Mouse (Mus musculus): ENCODE results near the gene Dnajc13.

Dnajc13 gene

GRCm38 (mm10) chr9:104126833-104127232 is 135.9 kb downstream of the Dnajc13 start, which contains the start of gene Ackr4:
Gene Ackr4, minus strand, starts transcription at chr9:104126933.
- in situ Hi-C loops (cut with MboI; ENCODE audit: low sequenced_read_pairs): no loop called here

- in situ Hi-C loops (cut with MboI; ENCODE audit: low sequenced_read_pairs): no loop called here
These were observed 139.1 kb downstream of the Dnajc13 start for GRCm38 (mm10) chr9:104123622-104124021.

GRCm38 (mm10) chr9:104123101-104123500 is 139.6 kb downstream of the Dnajc13 start:
- in situ Hi-C loops (cut with MboI; ENCODE audit: low sequenced_read_pairs): no loop called here

- in situ Hi-C loops (cut with MboI; ENCODE audit: low sequenced_read_pairs): no loop called here
These were observed 153.6 kb downstream of the Dnajc13 start for GRCm38 (mm10) chr9:104109151-104109550.

GRCm38 (mm10) chr9:104108571-104109143 is 154.1 kb downstream of the Dnajc13 start:
- in situ Hi-C loops (cut with MboI; ENCODE audit: low sequenced_read_pairs): no loop called here

GRCm38 (mm10) chr9:104107482-104107881 is 155.2 kb downstream of the Dnajc13 start:
- in situ Hi-C loops (cut with MboI; ENCODE audit: low sequenced_read_pairs): no loop called here

GRCm38 (mm10) chr9:104106930-104107329 is 155.8 kb downstream of the Dnajc13 start:
- in situ Hi-C loops (cut with MboI; ENCODE audit: low sequenced_read_pairs): no loop called here

GRCm38 (mm10) chr9:104104986-104105385 is 157.7 kb downstream of the Dnajc13 start:
- in situ Hi-C loops (cut with MboI; ENCODE audit: low sequenced_read_pairs): no loop called here

GRCm38 (mm10) chr9:104102901-104103300 is 159.8 kb downstream of the Dnajc13 start:
- in situ Hi-C loops (cut with MboI; ENCODE audit: low sequenced_read_pairs): no loop called here

- in situ Hi-C loops (cut with MboI; ENCODE audit: low sequenced_read_pairs): no loop called here
These were observed 160.4 kb downstream of the Dnajc13 start for GRCm38 (mm10) chr9:104102301-104102700.

- in situ Hi-C loops (cut with MboI; ENCODE audit: low sequenced_read_pairs): no loop called here
These were observed 161.3 kb downstream of the Dnajc13 start for GRCm38 (mm10) chr9:104101458-104101857.

Data from CH12F3 (cell line).